Mouse (Mus musculus) liver (tissue): ENCODE results near the gene Pdlim1.
A peak's percentile ranks its signal among the peaks of the same experiment; 100 is the strongest.

Source experiments
- DNase-seq: peaks from one replicate; pipeline ENCODE4 v3.0.0-alpha.2; 2020; ENCODE audit warnings: mixed read lengths

The Pdlim1 gene

DNA sequence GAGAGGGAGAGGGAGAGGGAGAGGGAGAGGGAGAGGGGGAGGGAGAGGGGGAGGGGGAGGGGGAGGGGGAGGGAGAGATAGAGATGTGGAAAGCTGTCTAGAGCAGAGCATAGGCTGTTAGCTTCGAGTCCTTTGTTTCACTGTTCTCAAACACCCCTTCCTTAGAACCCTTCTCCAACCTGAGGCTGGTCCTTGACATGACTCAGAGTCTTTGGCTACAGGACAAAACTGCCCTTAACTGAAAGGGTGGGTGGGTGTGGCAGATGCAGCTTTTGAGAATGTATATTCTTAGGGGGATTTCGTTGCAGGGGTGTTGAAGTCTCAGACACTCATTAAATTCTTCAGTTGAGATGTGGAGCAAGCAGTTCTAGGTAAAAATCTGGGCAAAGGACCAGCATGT lies 11.8 kb upstream of the Pdlim1 start:
- no peak for DNase-seq

- DNase-seq: no peak
These were observed 6.9 kb upstream of the Pdlim1 start for GRCm38 (mm10) chr19:40278372-40279023.

- DNase-seq: no peak
These were observed 5.9 kb upstream of the Pdlim1 start for GRCm38 (mm10) chr19:40277494-40277893.

GRCm38 (mm10) chr19:40275401-40276188 lies 4.0 kb upstream of the Pdlim1 start:
- DNase-seq: no peak

DNA sequence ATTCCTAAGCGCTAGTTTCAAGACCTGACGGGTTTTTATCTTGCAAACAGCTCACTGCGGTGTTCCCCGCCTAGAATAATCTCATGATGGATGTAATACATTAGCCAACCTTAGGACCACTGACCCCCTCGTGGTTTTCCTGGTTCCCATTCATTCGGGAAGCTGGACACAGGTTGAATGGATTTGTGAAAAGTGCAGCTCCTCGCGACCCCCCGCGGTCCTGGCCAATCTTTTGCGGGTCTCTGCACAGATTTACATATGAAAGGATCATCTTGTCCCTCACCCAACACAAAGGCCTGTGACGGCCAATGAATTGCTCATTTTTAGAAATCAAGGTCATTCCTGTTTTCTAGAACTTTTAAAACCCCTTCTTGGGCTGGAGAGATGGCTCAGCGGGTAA lies 1.0 kb upstream of the Pdlim1 start:
- DNase-seq: no peak

DNA sequence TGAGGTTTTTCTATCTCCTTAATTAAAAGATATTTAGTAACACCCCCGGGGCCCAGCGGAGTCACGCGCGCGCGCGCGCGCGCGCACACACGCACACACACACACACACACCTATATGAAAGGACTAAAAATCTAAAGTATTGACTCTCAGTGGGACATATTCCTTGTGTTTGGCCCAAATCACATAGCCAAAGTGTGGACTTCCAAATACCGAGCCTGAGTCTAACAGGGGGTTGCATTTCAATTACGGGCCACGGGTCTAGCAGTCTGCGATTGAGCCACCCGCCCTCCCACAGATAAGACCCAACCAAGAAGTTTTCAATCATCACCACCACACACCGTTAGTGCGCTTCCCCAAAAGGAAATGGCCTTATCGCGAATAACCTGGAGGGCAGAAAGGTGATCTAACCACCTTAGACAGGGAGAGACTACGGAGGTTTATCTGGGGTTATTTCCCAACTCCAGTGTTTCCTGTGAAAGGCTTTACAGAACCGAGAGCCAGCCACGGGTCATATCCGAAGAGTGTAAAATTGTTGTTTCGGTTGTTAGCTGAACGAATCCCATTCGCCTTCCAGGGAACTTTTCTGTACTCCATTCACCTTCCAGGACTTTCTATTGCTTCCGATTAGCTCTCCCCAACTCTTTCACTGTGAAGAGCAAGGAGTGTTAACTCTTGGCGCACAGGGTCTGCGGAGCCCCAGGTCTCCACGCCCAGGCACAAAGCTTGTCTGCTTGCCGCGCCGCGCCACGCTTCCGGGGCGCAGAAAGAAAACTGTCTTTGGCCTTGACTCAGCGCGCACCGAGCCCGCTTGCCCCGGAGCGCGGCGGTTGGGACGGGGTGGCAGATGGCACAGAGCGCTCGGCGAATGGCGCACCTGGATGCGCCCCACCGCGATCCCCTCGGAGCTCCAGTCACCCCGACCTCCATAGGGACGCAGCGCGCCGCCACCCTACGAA lies 1.0 kb downstream of the Pdlim1 start:
- peak; percentile 38 for DNase-seq

- DNase-seq: no peak
These were observed 2.1 kb downstream of the Pdlim1 start for GRCm38 (mm10) chr19:40269526-40269925.

DNA sequence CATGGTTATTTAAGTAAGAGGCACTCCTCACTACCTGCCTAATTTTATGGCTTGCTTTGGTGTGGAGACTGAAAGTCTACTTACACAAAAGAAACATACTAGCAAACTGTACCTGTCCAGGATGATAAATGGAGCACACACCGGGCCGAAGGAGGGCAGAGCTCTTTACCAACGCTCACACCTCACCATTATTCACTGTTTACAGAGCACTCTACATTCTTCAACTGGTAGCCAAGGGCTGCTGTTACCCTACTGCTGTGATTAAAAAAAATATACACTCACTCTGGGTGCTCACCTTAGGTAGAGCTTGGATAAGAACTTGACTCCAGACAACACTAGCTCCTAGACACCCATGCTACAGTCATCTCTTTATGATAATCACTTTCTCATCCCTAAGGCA lies 3.1 kb downstream of the Pdlim1 start:
- DNase-seq: no peak

DNA sequence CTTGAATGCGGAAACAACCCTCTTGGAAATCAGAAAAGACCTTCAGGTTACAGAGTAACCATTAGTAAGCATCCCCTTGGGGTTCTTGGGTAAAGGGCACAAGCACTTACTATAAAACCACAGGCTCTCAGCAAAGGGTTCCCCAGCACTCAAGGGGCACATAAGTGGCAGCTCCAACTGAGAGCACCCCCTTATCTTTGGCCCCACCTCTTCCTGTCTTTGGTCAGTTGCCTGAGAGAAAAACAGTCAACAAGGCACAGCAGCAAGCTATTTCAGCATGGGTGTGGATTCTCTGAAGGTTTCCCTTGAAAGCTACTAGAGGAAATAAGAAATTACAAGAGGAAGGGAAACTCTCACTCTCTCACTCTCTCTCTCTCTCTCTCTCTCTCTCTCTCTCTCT lies 4.3 kb downstream of the Pdlim1 start:
- peak; percentile 25 for DNase-seq

GRCm38 (mm10) chr19:40259485-40259884 lies 12.2 kb downstream of the Pdlim1 start:
- DNase-seq: no peak

DNA sequence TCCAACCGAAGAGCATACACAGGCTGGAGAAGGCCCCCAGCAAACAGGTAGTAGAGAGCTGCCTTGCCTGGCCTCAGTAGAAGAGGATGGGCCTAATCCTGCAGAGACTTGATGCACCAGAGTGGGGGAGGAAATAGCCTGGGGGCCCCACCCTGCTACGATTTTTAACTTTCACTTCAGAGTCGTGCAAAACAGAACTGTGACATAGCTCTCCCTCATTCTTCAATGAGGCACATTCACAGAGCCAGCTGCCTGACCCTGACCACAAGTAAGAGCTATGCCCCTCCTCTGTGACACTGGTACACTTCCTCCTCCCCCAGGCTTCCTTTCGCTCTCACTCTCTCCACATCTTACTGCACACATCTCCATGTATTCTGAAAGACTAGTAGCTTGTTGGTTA lies 14.2 kb downstream of the Pdlim1 start:
- DNase-seq: no peak

DNA sequence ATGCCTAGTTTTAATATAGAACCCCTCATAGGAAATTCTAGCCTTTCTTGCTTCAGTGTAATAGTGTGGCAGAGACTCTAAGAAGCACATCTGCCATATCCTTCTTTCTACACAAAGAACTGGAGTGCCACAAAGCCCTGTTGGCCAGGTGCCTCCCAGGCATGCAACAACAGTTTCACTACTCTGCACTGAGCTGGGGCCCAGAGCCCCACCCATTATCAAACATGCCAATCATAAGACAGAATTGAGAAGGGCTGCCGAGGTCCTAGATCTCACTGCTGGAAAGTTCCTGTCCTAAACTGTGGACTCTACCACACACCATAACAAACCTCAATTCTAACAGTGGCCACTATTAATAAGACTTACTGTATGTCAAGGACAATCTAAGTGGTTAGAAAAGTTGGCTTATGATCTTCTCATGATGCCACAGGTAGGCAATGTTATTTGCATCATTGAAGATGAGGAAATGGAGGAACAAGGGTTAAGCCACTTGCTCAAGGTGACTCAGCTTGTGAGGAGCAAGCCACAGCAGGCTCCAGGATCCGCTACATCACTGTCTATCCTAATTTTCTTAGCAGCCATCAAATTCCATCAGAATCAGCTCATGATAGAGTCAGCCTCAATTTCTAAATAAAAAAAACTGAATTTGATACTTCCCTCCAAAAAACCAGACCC lies 15.1 kb downstream of the Pdlim1 start:
- no peak for DNase-seq

GRCm38 (mm10) chr19:40255561-40255960 lies 16.1 kb downstream of the Pdlim1 start:
- DNase-seq: no peak

DNA sequence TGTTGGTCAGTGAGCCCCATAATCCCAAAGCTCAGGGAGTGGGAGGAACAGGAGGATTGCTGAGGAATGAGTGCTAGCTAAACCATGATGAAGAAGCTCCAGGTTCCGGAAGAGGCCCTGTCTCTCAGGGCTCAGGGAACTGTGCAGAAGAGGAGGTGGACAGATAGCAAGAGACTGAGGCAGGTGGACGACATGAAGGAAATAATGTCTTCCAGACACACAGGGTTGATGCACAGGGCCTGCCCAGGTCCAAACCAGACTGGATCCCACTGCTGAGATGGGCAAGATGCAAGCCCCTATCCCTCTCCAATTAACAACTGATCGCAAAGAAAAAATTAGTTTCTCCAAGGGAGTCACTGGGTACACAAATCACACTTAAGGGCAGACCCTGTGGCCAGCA lies 16.9 kb downstream of the Pdlim1 start:
- DNase-seq: no peak

DNA sequence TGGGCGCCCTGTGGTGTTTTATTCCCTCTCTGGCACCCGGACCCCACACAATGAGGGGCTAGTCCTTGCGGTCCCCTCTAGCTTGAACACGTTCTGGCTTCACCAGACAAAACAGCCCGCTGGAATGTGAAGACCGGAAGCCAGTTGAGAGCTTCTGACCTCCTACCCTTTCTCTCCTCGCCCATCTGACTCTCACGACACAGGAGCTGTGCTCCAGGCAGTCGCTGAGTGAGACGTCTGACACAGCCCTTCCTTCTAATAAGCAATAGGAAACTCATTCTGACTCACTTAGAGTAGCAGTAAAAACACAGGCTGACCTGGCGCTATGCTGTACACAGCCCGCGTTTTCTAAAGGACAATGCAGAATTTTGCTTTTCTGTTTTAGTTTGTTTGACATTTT lies 17.9 kb downstream of the Pdlim1 start:
- no peak for DNase-seq

GRCm38 (mm10) chr19:40251115-40251514 lies 20.5 kb downstream of the Pdlim1 start:
- DNase-seq: no peak

DNA sequence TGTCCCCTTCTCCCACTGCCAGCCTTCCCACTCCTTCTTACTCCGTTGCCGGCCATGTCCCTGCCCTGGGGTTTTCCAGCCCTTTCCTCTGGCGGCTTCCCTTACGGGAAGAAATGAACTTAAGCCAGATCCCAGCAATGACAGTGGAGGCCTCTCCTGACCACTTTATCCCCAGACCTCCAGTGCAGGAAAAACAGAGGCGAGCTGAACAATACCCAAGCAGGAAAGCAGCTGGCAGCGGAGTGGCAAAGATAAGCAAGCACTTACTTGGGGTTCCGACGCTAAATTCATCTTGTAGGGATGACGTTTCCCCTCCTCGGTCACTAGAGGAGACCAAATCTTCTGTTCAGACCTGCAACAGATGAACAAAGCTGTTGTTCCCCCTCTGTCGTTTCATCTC lies 22.3 kb downstream of the Pdlim1 start:
- DNase-seq: no peak

DNA sequence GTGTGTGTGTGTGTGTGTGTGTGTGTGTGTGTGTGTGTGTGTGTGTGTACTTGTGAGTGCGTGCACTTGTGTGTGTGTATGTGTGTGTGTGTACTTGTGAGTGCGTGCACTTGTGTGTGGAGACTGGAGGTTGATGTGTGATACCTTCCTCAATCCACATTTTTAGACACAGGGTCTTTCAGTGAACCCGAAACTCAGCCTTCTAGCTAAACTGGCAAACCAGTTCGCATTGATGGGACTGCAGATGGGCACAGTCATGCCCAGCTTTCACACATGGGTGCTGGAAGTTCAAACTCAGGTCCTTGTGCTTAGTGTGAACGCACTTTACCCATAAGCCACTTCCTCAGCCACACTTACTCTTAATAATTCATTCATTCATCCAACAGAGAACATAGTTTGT lies 23.2 kb downstream of the Pdlim1 start:
- DNase-seq: no peak

DNA sequence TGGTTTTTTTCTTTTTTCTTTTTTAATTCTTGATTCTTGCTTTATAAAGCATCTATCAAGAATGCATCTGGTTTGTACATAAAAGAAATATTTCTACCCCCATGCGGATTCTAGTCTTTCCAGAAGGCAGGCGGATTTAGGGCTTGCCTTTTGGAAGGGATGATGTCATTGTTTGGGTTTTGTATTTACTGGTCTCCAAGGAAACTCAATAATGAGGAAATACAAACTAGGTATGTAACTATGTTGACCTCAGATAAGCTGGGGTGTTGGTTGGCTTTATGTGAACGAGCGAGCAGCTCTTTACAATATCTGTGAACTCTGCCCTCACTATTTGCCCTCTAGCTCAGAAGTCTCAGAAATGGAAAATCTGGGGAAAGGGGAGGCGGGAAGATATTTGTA lies 24.4 kb downstream of the Pdlim1 start:
- DNase-seq: no peak

GRCm38 (mm10) chr19:40246646-40247267 lies 24.9 kb downstream of the Pdlim1 start:
- no peak for DNase-seq

DNA sequence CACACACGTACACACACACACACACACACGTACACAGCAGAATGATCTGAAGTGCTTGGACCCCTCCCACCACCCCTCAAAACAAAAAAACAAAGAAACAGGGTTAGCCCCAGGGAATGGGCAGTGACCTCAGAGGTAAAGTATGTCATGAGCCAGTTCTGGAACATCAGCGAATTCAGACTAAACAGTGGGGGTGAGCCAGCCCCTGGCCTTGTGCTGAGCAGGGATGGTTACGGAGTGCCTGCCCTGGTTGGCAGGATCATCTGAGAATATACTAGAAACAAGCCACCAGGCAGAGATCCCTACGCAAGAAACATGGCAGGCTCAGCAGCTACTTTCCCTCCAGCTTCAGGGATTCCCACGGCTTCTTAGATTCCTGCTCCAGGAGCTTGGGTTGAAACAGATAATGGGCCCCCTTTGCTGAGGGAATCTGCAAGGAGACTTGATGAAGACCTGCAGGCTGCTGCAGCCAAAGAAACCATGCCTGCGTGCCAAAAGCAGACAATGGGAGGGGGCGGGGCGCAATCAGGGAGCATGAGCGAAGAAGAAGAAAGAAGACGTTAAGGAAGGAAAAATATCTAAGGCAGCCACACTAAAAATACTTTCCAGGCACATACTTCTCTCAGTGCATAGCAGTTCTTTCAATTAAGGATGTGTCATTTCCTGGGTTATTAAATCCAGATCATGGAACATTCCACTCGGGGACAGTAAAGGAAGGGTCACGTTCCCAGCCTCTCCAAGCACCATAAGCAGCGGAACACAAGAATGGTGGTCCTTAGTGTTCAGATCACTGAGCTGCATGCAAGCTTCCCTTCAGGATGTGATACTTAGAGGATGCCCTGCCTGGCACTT lies 30.6 kb downstream of the Pdlim1 start:
- DNase-seq: peak; percentile 28
